19 mouse cellular contexts compared by ENCODE assay signal in genomic region chr19:43475642-43476041, GRCm38 (mm10). TPM values are rescaled to one million over a fixed set of nuclear protein-coding genes. Genes with fewer than 3 reads are reported as not detected.
A peak's percentile ranks its signal among the peaks of the same experiment; 100 is the strongest.
DNase-seq lines count a peak whose midpoint lies in the region; ATAC-seq lines count a peak whose summit lies in the region.
"Had no signal": no experiment of that assay in that cellular context is flagged by ENCODE, and none has a peak within 500 bp of the region (broad histone marks: within the 10 kb centered on the region; RNA-seq: fewer than 3 reads in every experiment).

No protein-coding gene starts in this region.

- no peak for ATAC-seq in megakaryocyte, adult 5-6 weeks (ENCODE audit: poor library complexity, severe bottlenecking)
- ATAC-seq in granulocyte monocyte progenitor cell, adult 5-6 weeks (replicated peaks; ENCODE audit: poor library complexity, severe bottlenecking) = no peak
- ATAC-seq: inflammation-experienced regulatory T-cells, adult 6 months; liver, postnatal 0 days had no signal

- H3K36me3 ChIP-seq in megakaryocyte, embryonic 14.5 days (replicated peaks; ENCODE audit: low read length) = no peaks in the 10 kb centered on the region
- H3K36me3 ChIP-seq: stomach, embryonic 15.5 days had no signal

- H3K9me3 ChIP-seq in megakaryocyte, embryonic 14.5 days = no peaks in the 10 kb centered on the region
- H3K9me3 ChIP-seq: neural tube, embryonic 15.5 days; stomach, embryonic 15.5 days had no signal

- peak; percentile 69 for DNase-seq in cerebellum, adult 11-12 months
- no peak for DNase-seq in cerebellum, postnatal 4 days (ENCODE audit: low spot score in 2 of 2)
- DNase-seq in cerebellum, adult 9-10 months = peak; percentile 63
- peak; percentile 52 to 85 for DNase-seq in kidney, postnatal 25 days
- no peak for DNase-seq in spleen, postnatal 14 days (ENCODE audit: low spot score in 2 of 2)
- DNase-seq: liver, postnatal 0 days; right cerebral cortex, postnatal 4 days; thymus, postnatal 4 days had no signal

- peak overlapping the region; percentile 6 for H3K4me3 ChIP-seq in megakaryocyte, embryonic 14.5 days (replicated peaks)
- H3K4me3 ChIP-seq: heart, adult 2 months; neural tube, embryonic 15.5 days; stomach, embryonic 15.5 days had no signal

- H3K4me1 ChIP-seq in megakaryocyte, embryonic 14.5 days = peaks cover 11% of the 10 kb centered on the region
- H3K4me1 ChIP-seq: stomach, embryonic 15.5 days had no signal

- H3K27me3 ChIP-seq in megakaryocyte, embryonic 14.5 days (replicated peaks) = peaks cover 29% of the 10 kb centered on the region
- H3K27me3 ChIP-seq: neural tube, embryonic 15.5 days; stomach, embryonic 15.5 days had no signal

RNA-seq across cellular contexts. Expression of gene Cnnm1, which starts 35.4 kb away (rescaled TPM):
- polyA plus RNA-seq in megakaryocyte, embryonic 14.5 days (2012; ENCODE audit: insufficient read depth, low replicate concordance) = not detected in 2 replicates
- 0.02 and 0.05 TPM in 2 replicates for total RNA-seq in megakaryocyte, adult 5-6 weeks (2015)
- not detected in 2 replicates for total RNA-seq in megakaryocyte, adult 5-6 weeks (2017)
- total RNA-seq in granulocyte monocyte progenitor cell, adult 5-6 weeks (2014; fragmentation: Nextera tagmentation) = not detected in 2 replicates
- total RNA-seq in granulocyte monocyte progenitor cell, adult 5-6 weeks (2017) = not detected in 2 replicates
- total RNA-seq: hematopoietic stem cell, adult 5-6 weeks; MEL; monocyte, adult 5-6 weeks had no signal
- polyA plus RNA-seq: inflammation-experienced regulatory T-cells, adult 6 months; macrophage had no signal

RNA-seq across cellular contexts. Expression of gene Got1, which starts 48.8 kb away (rescaled TPM):
- 3.4 and 10.7 TPM in 2 replicates for polyA plus RNA-seq in megakaryocyte, embryonic 14.5 days (2012; ENCODE audit: insufficient read depth, low replicate concordance)
- total RNA-seq in megakaryocyte, adult 5-6 weeks (2015) = 7.5 and 9.0 TPM in 2 replicates
- total RNA-seq in megakaryocyte, adult 5-6 weeks (2017) = 4.1 and 5.0 TPM in 2 replicates
- 22.6 and 36.8 TPM in 2 replicates for total RNA-seq in granulocyte monocyte progenitor cell, adult 5-6 weeks (2014; fragmentation: Nextera tagmentation)
- total RNA-seq in granulocyte monocyte progenitor cell, adult 5-6 weeks (2017) = 17.3 and 21.5 TPM in 2 replicates

Comparison
In these comparisons a context has a peak if more than half of its experiments do, and no peak if none do; other contexts are left out.
1. DNase-seq: peak in cerebellum, adult 11-12 months (single experiment), cerebellum, adult 9-10 months (single experiment) and kidney, postnatal 25 days (2 of 2); none in cerebellum, postnatal 4 days (0 of 2) and spleen, postnatal 14 days (0 of 2).